Mouse (Mus musculus): ENCODE results near the gene Taf10. TPM values are rescaled to one million over a fixed set of nuclear protein-coding genes. Genes with fewer than 3 reads are reported as not detected.
A peak's percentile ranks its signal among the peaks of the same experiment; 100 is the strongest.

Gene Taf10
- polyA plus RNA-seq, 1 experiment, result 210 TPM

- H3K9ac ChIP-seq (ENCODE audit: low read depth, poor library complexity, severe bottlenecking), result no peak overlapping the region
- no peak overlapping the region for H3K27ac ChIP-seq (ENCODE audit: insufficient read depth, low read length)
- no peaks in the 10 kb centered on the region for H3K36me3 ChIP-seq (ENCODE audit: control insufficient read depth, insufficient read depth, low read length, poor library complexity, severe bottlenecking)
- TF ChIP-seq CTCF (IDR thresholded peaks at IDR 0.05; ENCODE audit: low read depth, low read length) (peak; percentile 30), EP300 (IDR thresholded peaks at IDR 0.05; ENCODE audit: insufficient read depth, low read depth, low read length) (no peak)
- no peaks in the 10 kb centered on the region for H3K4me1 ChIP-seq (ENCODE audit: control insufficient read depth, insufficient read depth, low read length)
- H3K27me3 ChIP-seq (ENCODE audit: control insufficient read depth, insufficient read depth, low read length, poor library complexity, severe bottlenecking), result no peaks in the 10 kb centered on the region
- no peak overlapping the region for H3K4me3 ChIP-seq (ENCODE audit: low read depth, low read length)
- H3K9me3 ChIP-seq (replicated peaks; ENCODE audit: control insufficient read depth, insufficient read depth, low read length, poor library complexity, severe bottlenecking), result no peaks in the 10 kb centered on the region
These were observed 28.8 kb downstream of the Taf10 start for GRCm38 (mm10) chr7:105715366-105715765.

GRCm38 (mm10) chr7:105708733-105709132 is 35.4 kb downstream of the Taf10 start:
- Histone ChIP-seq H3K9ac (ENCODE audit: low read depth, poor library complexity, severe bottlenecking) (no peak overlapping the region), H3K36me3 (ENCODE audit: control insufficient read depth, insufficient read depth, low read length, poor library complexity, severe bottlenecking) (no peaks in the 10 kb centered on the region), H3K27me3 (ENCODE audit: control insufficient read depth, insufficient read depth, low read length, poor library complexity, severe bottlenecking) (no peaks in the 10 kb centered on the region), H3K4me1 (ENCODE audit: control insufficient read depth, insufficient read depth, low read length) (no peaks in the 10 kb centered on the region), H3K4me3 (ENCODE audit: low read depth, low read length) (no peak overlapping the region), H3K27ac (ENCODE audit: insufficient read depth, low read length) (no peak overlapping the region), H3K9me3 (replicated peaks; ENCODE audit: control insufficient read depth, insufficient read depth, low read length, poor library complexity, severe bottlenecking) (no peaks in the 10 kb centered on the region)
- TF ChIP-seq CTCF (IDR thresholded peaks at IDR 0.05; ENCODE audit: low read depth, low read length) (no peak), EP300 (IDR thresholded peaks at IDR 0.05; ENCODE audit: insufficient read depth, low read depth, low read length) (no peak), POLR2A (IDR thresholded peaks at IDR 0.05; ENCODE audit: insufficient read depth, low read length) (no peak)

GRCm38 (mm10) chr7:105703816-105704215 is 40.3 kb downstream of the Taf10 start:
- Histone ChIP-seq H3K4me3 (ENCODE audit: low read depth, low read length) (no peak overlapping the region), H3K27ac (ENCODE audit: insufficient read depth, low read length) (no peak overlapping the region)

GRCm38 (mm10) chr7:105703184-105703583 is 41.0 kb downstream of the Taf10 start:
- H3K4me1 ChIP-seq (ENCODE audit: control insufficient read depth, insufficient read depth, low read length), result no peaks in the 10 kb centered on the region
- no peak for TF ChIP-seq POLR2A (IDR thresholded peaks at IDR 0.05; ENCODE audit: insufficient read depth, low read length)
- no peak for TF ChIP-seq CTCF (IDR thresholded peaks at IDR 0.05; ENCODE audit: low read depth, low read length)
- TF ChIP-seq EP300 (IDR thresholded peaks at IDR 0.05; ENCODE audit: insufficient read depth, low read depth, low read length), result no peak
- H3K27me3 ChIP-seq (ENCODE audit: control insufficient read depth, insufficient read depth, low read length, poor library complexity, severe bottlenecking), result no peaks in the 10 kb centered on the region
- no peak overlapping the region for H3K9ac ChIP-seq (ENCODE audit: low read depth, poor library complexity, severe bottlenecking)
- no peaks in the 10 kb centered on the region for H3K9me3 ChIP-seq (replicated peaks; ENCODE audit: control insufficient read depth, insufficient read depth, low read length, poor library complexity, severe bottlenecking)
- H3K36me3 ChIP-seq (ENCODE audit: control insufficient read depth, insufficient read depth, low read length, poor library complexity, severe bottlenecking), result no peaks in the 10 kb centered on the region
- H3K4me3 ChIP-seq (ENCODE audit: low read depth, low read length), result no peak overlapping the region
- H3K27ac ChIP-seq (ENCODE audit: insufficient read depth, low read length), result no peak overlapping the region

More at GRCm38 (mm10) chr7:105703816-105704215, 40.3 kb downstream of the Taf10 start:
- Histone ChIP-seq H3K27me3 (ENCODE audit: control insufficient read depth, insufficient read depth, low read length, poor library complexity, severe bottlenecking) (no peaks in the 10 kb centered on the region), H3K9ac (ENCODE audit: low read depth, poor library complexity, severe bottlenecking) (no peak overlapping the region), H3K4me1 (ENCODE audit: control insufficient read depth, insufficient read depth, low read length) (no peaks in the 10 kb centered on the region), H3K36me3 (ENCODE audit: control insufficient read depth, insufficient read depth, low read length, poor library complexity, severe bottlenecking) (no peaks in the 10 kb centered on the region), H3K9me3 (replicated peaks; ENCODE audit: control insufficient read depth, insufficient read depth, low read length, poor library complexity, severe bottlenecking) (no peaks in the 10 kb centered on the region)
- TF ChIP-seq POLR2A (IDR thresholded peaks at IDR 0.05; ENCODE audit: insufficient read depth, low read length) (no peak), EP300 (IDR thresholded peaks at IDR 0.05; ENCODE audit: insufficient read depth, low read depth, low read length) (no peak), CTCF (IDR thresholded peaks at IDR 0.05; ENCODE audit: low read depth, low read length) (no peak)

- Histone ChIP-seq H3K27me3 (ENCODE audit: control insufficient read depth, insufficient read depth, low read length, poor library complexity, severe bottlenecking) (no peaks in the 10 kb centered on the region), H3K36me3 (ENCODE audit: control insufficient read depth, insufficient read depth, low read length, poor library complexity, severe bottlenecking) (no peaks in the 10 kb centered on the region), H3K27ac (ENCODE audit: insufficient read depth, low read length) (no peak overlapping the region), H3K4me1 (ENCODE audit: control insufficient read depth, insufficient read depth, low read length) (no peaks in the 10 kb centered on the region), H3K4me3 (ENCODE audit: low read depth, low read length) (no peak overlapping the region), H3K9me3 (replicated peaks; ENCODE audit: control insufficient read depth, insufficient read depth, low read length, poor library complexity, severe bottlenecking) (no peaks in the 10 kb centered on the region), H3K9ac (ENCODE audit: low read depth, poor library complexity, severe bottlenecking) (no peak overlapping the region)
- TF ChIP-seq POLR2A (IDR thresholded peaks at IDR 0.05; ENCODE audit: insufficient read depth, low read length) (no peak), EP300 (IDR thresholded peaks at IDR 0.05; ENCODE audit: insufficient read depth, low read depth, low read length) (no peak), CTCF (IDR thresholded peaks at IDR 0.05; ENCODE audit: low read depth, low read length) (no peak)
These were observed 53.3 kb downstream of the Taf10 start for GRCm38 (mm10) chr7:105690875-105691274.

Other genes with a start within 250 kb of the Taf10 start
- gene Smpd1, start 190.0 kb downstream of the Taf10 start, polyA plus RNA-seq (2011; ENCODE audit: insufficient read depth, insufficient read length, low read depth, missing spikeins), result 16.2 and 17.1 TPM in 2 replicates
- 14.7 and 16.0 TPM in 2 replicates for gene Apbb1, start 162.7 kb downstream of the Taf10 start, polyA plus RNA-seq (2011; ENCODE audit: insufficient read depth, insufficient read length, low read depth, missing spikeins)
- gene Hpx, start 144.2 kb downstream of the Taf10 start, polyA plus RNA-seq (2011; ENCODE audit: insufficient read depth, insufficient read length, low read depth, missing spikeins), result not detected in 2 replicates
- 28.8 and 36.8 TPM in 2 replicates for gene Trim3, start 110.8 kb downstream of the Taf10 start, polyA plus RNA-seq (2011; ENCODE audit: insufficient read depth, insufficient read length, low read depth, missing spikeins)
- 32.2 and 33.3 TPM in 2 replicates for gene Timm10b, start 104.3 kb downstream of the Taf10 start, polyA plus RNA-seq (2011; ENCODE audit: insufficient read depth, insufficient read length, low read depth, missing spikeins)
- gene Arfip2, start 103.9 kb downstream of the Taf10 start, polyA plus RNA-seq (2011; ENCODE audit: insufficient read depth, insufficient read length, low read depth, missing spikeins), result 33.2 and 36.4 TPM in 2 replicates
- 0.72 and 5.7 TPM in 2 replicates for gene Gm45799, start 103.8 kb downstream of the Taf10 start, polyA plus RNA-seq (2011; ENCODE audit: insufficient read depth, insufficient read length, low read depth, missing spikeins)
- 1.7 and 1.8 TPM in 2 replicates for gene Dnhd1, start 93.5 kb downstream of the Taf10 start, polyA plus RNA-seq (2011; ENCODE audit: insufficient read depth, insufficient read length, low read depth, missing spikeins)
- 90.9 and 107 TPM in 2 replicates for gene Ilk, start 7.8 kb downstream of the Taf10 start, polyA plus RNA-seq (2011; ENCODE audit: insufficient read depth, insufficient read length, low read depth, missing spikeins)
- 31.9 and 33.6 TPM in 2 replicates for gene Rrp8, start 7.0 kb downstream of the Taf10 start, polyA plus RNA-seq (2011; ENCODE audit: insufficient read depth, insufficient read length, low read depth, missing spikeins)
- 68.2 and 74.8 TPM in 2 replicates for gene Tpp1, start 7.9 kb upstream of the Taf10 start, polyA plus RNA-seq (2011; ENCODE audit: insufficient read depth, insufficient read length, low read depth, missing spikeins)
- 0.37 and 0.55 TPM in 2 replicates for gene Dchs1, start 43.3 kb upstream of the Taf10 start, polyA plus RNA-seq (2011; ENCODE audit: insufficient read depth, insufficient read length, low read depth, missing spikeins)
- gene Mrpl17, start 66.7 kb upstream of the Taf10 start, polyA plus RNA-seq (2011; ENCODE audit: insufficient read depth, insufficient read length, low read depth, missing spikeins), result 103 and 108 TPM in 2 replicates
- not detected in 2 replicates for gene Gm4070, start 209.6 kb upstream of the Taf10 start, polyA plus RNA-seq (2011; ENCODE audit: insufficient read depth, insufficient read length, low read depth, missing spikeins)

All from ES-Bruce4 (cell line).